Mouse (Mus musculus) megakaryocyte, embryonic 14.5 days (primary cell): ENCODE measurements around the gene Usp29.

ENCODE experiments used
- FLI1 ChIP-seq: IDR thresholded peaks from 2 replicates; pipeline ENCODE4 v1.6.1; 2012; ENCODE audit warnings: low read length, inconsistent platforms, mixed read lengths
- GATA1 ChIP-seq: IDR thresholded peaks from 3 replicates; pipeline ENCODE4 v1.6.1; 2012; ENCODE audit warnings: mixed read lengths, low read length, inconsistent platforms, borderline replicate concordance

- TF ChIP-seq GATA1 (no peak), FLI1 (no peak)
Observed at GRCm38 (mm10) chr7:6801642-6802041, 71.3 kb downstream of the Usp29 start.
